Mouse (Mus musculus) G1E (cell line): ENCODE data around the gene Hsd17b7.

Source experiments
- CTCF ChIP-seq: IDR thresholded peaks from 2 replicates; pipeline ENCODE4 v1.5.1; 2012; ENCODE audit warnings: low read depth, low read length, inconsistent platforms, mixed read lengths
- GATA1 ChIP-seq: IDR thresholded peaks from 2 replicates; pipeline ENCODE4 v1.6.1; 2012; ENCODE audit warnings: borderline replicate concordance, low read length, inconsistent platforms, mixed read lengths
- GATA2 ChIP-seq: IDR thresholded peaks from 2 replicates; pipeline ENCODE4 v1.6.1; 2012; ENCODE audit warnings: low read depth, low read length, inconsistent platforms, borderline replicate concordance
- POLR2AphosphoS5 ChIP-seq: IDR thresholded peaks from 2 replicates; pipeline ENCODE4 v1.6.1; 2012; ENCODE audit warnings: low read depth, low read length, inconsistent platforms; ENCODE audit not compliant: insufficient replicate concordance
- TAL1 ChIP-seq: conservative IDR thresholded peaks from 2 replicates; pipeline ENCODE4 v1.6.1; 2012; ENCODE audit warnings: low read depth, low read length, inconsistent platforms, mixed read lengths

GRCm38 (mm10) chr1:169948280-169948679, 20.8 kb downstream of the Hsd17b7 start:
- TF ChIP-seq CTCF (no peak), POLR2AphosphoS5 (no peak), GATA1 (no peak), TAL1 (no peak), GATA2 (no peak)
